Mouse (Mus musculus) left cerebral cortex, postnatal 14 days (tissue): ENCODE measurements around the gene Hesx1. TPM values are rescaled to one million over a fixed set of nuclear protein-coding genes. Genes with fewer than 3 reads are reported as not detected.
A peak's percentile ranks its signal among the peaks of the same experiment; 100 is the strongest.
"Not testable (repeated sequence)": the region's sequence is repeated elsewhere in the genome, so short reads cannot be mapped to it uniquely, and the experiment has no call there.

ENCODE experiments used
- DNase-seq, 2 experiments: peaks; one replicate each; pipeline ENCODE4 v3.0.0; 2021 to 2022; ENCODE audit warnings: low spot score in 2 of 2, mixed read lengths in 1 of 2
- intact Hi-C: fragments of 180-260 bp; cut with DNase I; formaldehyde crosslinking; loops from one replicate; pipeline ENCODE4 v1.15.1; 2025
- long read RNA-seq, 2 experiments: library from polyadenylated mRNA; stranded (forward); transcript quantifications; one replicate each; pipeline ENCODE4 v2.0.0; 2021
- total RNA-seq, 2 experiments: library from RNA; stranded (reverse); gene quantifications; 2 replicates each; pipeline ENCODE4 v1.2.3; 2021

Gene Hesx1
- total RNA-seq = not detected
- long read RNA-seq, experiment 1 = 0 reads
- long read RNA-seq, experiment 2 = 0 reads

DNA sequence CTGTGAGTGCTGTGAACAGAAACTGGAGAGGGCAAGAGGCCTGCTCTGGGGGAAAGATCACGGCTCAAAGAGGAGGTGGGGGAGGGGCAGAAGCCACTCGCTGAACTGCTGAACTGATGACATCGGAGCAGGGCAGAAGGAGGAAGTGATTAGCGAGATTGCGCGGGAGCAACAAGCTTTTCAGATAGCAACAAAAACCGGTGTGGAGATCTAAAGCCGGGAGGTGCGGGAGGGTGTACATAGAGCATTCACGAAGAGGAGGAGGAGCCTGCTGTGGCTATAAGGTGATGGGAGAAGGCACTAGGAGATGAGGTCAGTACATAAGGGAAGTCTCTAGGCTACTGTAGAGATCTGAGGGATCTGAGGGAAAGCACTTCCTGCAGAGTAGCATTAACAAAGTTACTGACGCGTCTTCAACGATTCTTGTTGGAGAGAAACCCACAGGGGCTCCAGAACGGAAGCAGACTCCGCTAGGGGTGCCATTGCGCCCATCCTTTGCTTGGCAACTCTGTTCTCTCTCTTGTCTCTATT, at the start of gene Hesx1:
Hesx1 (plus strand) TSS at position 206 of the 531 bp plus-strand sequence.
- DNase-seq = peak in 1 of 2 experiments; percentile 12
- intact Hi-C loops = no loop called here

DNA sequence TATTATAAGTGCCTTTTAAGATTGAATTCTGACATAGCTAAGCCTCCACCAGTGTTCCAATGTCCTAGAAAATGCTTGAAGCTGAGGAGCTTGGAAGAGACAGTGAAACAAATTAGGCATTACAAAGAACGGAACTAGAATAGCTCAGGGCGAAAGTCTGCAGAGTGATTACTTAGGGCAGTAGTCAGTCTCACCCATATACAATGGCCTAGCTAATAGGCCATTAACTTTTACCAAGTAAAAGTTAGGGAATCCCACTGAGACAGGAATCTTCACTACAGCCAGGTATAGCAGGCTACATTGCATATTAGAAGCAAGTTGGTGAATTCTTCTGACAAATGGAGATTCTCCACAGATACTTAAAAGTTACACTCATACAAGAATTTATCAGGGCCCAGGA, 38.1 kb upstream of the Hesx1 start:
- intact Hi-C loops, DNase-seq: not testable (repeated sequence)

DNA sequence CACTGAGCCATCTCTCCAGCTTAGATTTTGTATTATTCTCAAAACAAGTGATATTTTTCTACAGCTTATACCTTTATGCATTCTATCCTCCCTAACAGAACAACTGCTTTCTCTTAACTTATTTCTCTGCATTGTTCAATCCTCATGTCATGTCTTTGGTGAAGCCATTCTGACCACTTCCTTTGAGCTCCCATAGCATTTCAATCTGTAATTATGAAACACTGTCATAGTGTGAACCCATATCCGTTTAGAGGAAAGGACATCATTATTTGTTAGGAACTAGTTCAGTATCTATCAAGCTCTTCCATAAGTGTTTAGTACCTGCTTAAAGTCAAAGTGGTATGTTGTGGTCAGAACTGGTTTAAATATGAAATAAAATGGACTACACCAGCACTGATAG, 33.7 kb upstream of the Hesx1 start:
- intact Hi-C loops = no loop called here

DNA sequence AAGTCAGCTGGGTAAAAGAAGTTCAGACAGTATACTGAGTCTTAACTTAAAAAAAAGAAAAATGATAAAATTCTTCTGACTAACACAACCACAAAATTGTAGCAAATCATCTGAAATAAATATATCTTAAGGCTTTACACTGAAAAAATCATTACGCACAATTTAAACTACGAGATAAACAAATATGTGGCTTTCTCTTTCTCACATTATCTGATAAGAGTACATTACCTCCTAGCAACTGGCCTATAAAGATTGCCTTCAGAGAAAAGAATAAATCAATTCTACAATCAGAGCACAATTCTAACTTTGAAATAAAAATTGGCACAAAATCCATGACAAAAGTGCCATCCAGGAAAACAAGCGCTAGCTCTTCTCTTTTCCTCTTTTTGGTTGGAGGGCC, 25.1 kb upstream of the Hesx1 start:
- intact Hi-C loops = no loop called here
- DNase-seq = no peak

More for the DNA sequence above, 33.7 kb upstream of the Hesx1 start:
- DNase-seq = no peak

DNA sequence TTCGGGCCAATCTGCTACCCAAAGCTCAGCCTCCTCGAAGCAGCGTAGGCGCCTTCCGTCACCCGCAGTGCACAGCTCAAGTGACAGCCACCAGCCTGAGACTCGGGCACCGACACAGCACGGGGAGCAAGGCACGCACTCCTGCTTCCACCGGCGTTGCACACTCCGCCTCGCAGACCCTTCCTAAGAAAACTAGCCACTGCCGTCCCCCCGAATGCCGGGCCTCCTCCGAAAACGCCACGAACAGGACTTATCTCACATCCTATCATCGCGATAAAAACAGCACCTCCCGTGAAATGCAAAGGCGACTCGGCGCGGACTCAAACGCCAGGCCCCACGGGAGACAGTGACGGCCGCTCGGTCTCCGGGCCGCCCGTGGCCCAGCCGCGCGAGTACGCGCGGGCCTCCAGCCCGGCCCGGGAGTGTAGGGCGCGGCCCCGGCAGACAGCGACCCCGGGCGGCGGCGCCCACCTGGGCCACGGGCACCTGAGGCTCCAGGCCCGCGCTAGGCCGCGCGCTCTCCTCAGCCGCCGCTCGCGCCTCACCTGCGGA, 24.3 kb upstream of the Hesx1 start:
- DNase-seq = peak; percentile 61
- intact Hi-C loops = loop anchor here (5.0 kb wide), 1 partner anchor 57 kb away; no protein-coding TSS in a partner anchor

DNA sequence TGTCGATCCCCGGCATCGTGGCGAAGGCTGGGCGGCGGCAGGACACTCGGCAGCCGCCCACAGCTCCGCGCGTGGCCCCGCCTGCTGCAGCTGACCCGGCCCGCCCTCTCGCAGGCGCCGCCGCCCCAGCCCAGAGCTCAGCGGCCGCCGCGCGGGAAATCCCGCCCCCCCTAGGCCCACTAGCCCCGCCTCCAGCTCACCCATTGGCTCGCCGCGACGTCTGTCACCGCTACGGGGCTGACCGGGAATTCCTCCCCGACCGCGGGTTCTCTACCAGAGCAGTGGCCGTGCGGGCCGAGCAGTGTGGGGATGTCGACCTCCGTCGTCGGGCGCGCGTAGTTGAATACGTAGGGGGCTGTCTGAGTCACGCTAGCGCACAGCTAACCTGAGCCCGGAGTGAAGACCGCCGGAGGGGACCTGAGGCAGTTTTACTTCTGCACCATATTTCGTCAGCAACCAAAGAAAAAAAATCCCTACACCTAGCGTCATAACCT, 23.7 kb upstream of the Hesx1 start:
- peak; percentile 94 to 98 for DNase-seq
- intact Hi-C loops = loop anchor here (5.0 kb wide), 1 partner anchor 57 kb away; no protein-coding TSS in a partner anchor

DNA sequence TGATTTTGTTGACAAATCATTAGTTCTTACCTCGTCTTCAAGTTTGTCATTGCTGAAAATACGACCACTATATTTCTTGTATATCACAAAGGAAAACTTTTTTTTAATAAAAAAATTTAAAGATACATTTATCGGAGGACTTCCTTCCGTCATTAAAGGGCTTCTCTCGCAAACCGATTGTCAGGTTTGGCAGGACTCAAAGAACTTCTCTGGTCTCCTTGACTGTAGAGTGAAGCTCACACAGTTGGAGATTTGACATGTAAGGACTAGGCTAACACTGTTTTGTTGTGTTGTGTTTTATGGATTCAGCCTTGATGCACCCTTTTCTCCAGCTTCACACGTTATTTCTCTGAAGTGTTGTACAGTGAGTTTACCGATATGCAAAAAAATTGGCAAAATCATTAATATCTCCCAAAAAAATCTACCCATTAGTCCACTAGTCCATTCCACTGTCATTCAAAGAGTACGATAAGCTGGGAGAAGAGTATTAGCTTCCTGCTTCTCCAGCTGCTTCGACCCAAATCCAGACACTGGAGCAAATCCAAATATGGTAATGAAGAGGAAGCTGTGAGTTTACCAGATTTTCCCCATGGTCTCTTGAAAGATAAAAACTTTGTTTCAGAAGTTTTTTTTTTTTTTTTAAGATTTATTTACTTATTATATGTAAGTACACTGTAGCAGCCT, 23.0 kb upstream of the Hesx1 start, which contains the start of gene Appl1:
Appl1 (minus strand) TSS at position 127 of the 684 bp plus-strand sequence.
- no peak for DNase-seq
- intact Hi-C loops = loop anchor here (5.0 kb wide), 1 partner anchor 56 kb away; no protein-coding TSS in a partner anchor

DNA sequence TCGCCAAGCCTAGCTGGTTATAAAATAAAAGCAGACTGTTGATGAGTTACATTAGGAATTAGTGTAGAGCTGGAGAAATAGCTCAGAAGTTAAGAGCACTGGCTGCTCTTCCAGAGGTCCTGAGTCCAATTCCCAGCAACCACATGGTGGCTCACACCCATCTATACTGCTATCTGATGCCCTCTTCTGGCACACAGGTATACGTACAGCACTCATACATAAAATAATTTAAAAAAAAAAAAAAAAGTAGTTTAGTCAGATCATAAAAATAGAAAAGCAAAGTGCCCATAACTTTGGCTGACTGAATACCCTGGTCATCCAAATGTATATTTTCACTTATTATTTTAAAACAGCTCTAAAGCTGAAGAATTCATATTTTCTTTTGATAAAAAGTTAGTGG, 21.1 kb upstream of the Hesx1 start:
- intact Hi-C loops = loop anchor here (5.0 kb wide), 1 partner anchor 54 kb away; no protein-coding TSS in a partner anchor
- no peak for DNase-seq

DNA sequence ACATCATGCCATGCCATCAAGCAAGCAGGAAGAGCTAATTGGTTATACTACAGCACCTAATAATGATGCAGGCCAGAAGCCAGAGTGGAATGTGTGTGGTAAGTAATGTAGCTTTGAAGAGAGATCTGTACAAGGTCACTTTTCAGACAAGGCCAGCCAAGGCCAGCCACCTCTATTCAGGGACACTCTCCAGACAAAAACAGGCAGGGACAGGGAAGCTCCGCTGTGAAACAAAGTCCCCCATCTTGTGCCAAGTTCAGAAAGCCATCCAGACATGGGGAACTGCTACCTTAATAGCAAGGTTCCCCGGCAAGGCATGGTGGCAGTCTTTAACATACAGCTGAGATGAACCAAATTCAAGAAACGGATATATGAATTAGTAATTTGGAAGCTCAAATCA, 18.7 kb upstream of the Hesx1 start:
- intact Hi-C loops = no loop called here
- DNase-seq = no peak

DNA sequence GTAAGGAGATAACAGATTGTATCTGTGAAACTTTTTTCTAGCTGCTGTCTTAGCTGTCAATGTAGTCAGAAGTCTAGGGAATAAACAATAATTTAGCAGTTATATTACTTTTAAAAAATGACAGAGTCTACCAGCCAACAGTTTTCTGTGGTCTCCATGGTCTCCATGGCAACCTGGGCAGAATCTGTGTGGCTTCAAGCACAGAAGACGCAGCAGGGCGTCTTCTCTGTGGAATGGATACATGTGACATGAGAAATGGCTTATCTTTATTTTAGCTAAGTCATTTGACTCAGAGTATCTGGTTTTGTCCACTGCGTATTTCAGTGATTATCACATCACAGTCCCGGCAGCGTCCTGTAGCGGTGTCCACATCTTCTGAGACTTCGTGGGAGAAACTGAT, 18.0 kb upstream of the Hesx1 start:
- intact Hi-C loops = no loop called here
- no peak for DNase-seq

DNA sequence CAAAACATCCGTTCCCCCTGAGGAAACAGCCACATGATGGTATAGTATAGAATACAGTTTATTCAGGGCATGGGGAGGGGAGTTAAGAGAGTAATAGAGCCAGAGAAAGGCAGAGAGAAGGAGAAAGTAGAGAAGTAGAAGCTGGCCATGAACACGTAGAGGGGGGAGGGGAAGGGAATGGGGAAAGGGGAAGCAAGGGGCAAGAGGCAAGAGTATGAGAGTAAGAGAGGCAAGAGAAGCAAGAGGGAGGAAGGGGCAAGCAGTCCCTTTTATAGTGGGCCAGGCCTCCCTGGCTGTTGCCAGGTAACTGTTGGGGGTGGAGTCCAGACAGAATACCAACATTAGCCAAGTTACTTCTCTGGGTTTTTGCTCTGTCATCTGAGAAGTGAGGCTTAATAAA, 16.7 kb upstream of the Hesx1 start:
- DNase-seq = no peak
- intact Hi-C loops = no loop called here

DNA sequence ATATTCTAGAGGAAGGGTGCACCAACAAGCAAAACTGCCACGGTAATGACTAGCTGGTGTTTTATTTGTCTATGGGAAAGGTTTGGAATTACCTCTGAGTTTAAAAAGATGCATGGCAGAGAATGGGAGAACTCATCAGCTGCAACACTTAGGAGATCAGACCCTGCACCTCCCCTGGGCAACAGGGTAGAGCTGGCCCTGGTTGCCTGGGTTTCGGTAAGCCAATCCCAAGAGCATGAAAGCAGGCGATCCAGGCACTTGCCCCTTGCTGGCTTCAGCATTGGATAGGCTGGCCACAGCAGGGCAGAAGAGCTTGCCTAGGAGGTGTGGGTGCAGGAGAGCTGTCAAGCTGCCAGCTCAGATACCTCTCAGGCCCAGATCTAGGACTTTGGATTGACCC, 14.4 kb upstream of the Hesx1 start:
- intact Hi-C loops = no loop called here
- DNase-seq = no peak

DNA sequence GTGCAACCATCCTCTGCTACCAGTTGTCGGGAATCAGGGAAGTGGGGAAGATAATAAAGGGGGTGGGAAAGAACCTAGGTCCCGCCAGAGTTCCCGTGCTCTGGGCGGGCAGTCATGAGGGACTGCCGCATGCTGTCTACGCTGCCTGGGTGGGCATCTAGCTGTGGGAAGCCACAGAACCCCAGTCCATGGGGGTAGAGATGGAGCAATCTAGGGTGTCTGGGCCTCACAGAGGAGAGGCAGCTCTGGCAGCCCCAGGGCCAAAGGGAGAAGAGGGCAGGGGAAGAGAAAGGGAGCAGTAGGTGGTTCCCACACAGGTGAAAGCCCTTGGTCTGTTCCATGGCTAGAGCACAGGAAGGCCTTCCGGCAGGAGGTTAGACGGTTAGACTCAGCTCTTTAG, 13.2 kb upstream of the Hesx1 start:
- DNase-seq = no peak
- intact Hi-C loops = no loop called here

DNA sequence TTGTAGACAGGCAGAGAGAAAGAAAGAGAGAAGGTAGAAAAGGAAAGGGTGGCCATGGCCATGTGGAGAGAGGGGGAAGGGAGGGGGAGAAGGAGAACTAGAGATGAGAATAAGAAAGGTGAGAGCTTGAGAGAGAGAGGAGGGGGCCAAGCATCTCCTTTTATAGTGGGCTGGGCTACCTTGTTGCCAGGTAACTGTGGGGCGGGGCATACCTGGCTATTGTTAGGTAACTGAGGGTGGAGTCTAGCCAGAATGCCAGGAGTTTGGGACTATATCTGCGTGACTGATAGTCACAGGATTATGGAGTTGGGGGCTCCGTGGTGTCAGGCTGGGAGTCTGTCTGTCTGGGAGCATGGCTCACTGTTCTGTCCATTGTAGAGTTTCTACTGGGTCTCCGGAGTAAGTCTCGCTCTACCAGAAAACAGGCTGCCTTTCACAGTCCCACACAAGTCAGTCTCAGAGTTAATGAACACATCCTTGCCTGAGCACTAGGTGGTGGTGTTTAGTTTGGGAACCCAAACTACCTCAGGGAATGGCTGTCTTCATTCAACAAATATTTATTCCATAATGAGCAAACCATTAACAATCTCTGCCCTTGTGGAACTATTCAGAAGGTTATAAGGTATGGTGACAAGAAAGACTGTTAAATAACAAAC, 12.6 kb upstream of the Hesx1 start:
- no peak for DNase-seq
- intact Hi-C loops = no loop called here

DNA sequence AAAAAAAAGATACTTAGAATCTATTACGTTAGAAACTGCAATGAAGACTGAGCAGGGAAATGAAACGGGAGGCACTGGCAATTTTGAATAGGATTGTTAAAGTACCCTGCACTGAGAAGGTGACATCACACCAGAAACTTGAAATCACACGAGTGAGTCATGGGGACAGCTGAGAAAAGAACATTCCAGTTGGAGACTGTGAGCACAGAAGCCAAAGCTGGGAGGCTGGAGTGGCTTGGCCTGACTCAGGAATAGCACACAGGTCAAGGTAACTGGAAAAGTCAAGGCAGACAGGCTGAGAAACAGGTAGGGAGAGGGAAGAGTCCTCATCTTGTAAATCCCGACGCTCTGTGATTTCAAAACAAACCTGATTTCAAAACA, 12.1 kb upstream of the Hesx1 start:
- intact Hi-C loops = no loop called here
- DNase-seq = no peak

DNA sequence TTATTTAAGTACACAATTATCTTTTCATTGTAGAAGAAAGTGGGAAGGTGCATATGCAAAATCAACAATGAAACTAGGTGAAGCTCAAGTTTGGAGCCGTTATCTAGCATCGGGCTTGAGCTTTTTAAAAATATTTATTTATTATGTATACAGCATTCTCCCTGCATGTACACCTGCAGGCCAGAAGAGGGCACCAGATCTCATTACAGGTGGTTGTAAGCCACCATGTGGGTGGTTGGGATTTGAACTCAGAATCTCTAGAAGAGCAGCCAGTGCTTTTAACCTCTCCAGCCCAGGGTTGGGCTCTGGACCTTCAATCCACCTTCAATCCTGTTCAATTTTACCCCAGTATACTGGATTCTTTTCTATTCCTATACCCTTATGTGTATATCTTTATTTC, 5.5 kb upstream of the Hesx1 start:
- no peak for DNase-seq
- intact Hi-C loops = no loop called here

DNA sequence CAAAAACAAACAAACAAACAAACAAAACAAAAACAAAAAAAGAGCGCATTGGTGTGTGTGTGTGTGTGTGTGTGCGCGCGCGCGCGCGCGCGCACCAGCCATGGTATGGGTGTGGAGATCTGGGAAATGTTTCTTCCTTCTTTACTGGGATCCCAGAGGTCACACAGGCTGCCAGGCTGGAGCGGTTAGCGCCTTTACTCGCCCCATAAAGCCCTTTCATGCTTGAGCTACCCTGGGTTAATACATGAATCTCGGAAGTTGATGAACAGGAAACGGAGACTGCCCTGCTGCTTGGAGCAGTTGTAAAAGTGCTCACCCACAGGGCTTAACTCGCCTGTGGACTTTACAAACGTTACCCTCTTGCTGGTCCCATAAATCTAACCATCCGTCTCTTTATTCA, 2.6 kb upstream of the Hesx1 start:
- no peak for DNase-seq
- intact Hi-C loops = no loop called here

DNA sequence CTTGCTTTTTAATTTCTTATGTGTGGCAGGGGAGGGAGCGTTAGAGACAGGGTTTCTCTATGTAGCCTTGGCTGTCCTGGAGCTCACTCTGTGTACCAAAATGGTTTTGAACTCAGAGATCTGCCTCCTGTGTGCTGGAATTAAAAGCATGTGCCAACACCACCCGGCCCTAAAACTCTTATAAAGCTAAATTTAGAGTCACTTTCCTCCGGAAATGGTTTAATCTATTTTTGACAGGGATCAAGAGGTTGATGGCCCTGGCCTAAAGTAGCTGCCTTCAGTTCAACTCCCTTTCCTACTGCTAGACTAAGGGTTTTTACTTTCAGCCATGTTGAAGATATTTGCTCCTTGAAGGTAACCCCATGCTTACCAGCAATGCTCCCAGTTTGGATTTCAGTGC, 789 bp upstream of the Hesx1 start:
- no peak for DNase-seq
- intact Hi-C loops = no loop called here

DNA sequence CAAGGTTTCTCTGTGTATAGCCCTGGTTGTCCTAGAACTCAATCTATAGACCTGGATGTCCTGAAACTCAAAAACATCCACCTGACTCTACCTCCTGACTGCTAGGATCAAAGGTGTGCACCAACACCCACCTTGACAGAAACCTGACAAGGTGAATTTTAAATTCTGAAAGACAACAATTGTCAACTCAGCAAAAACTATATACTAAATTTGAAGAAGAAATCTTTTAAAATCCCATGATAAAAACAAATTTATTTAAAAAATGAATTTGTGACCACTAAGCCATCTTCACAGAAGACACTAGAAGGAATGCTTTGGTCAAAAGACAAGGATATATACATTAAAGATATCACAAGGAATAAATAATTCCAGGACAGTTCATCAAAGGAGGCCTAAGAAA, 2.0 kb downstream of the Hesx1 start:
- DNase-seq = no peak
- intact Hi-C loops = no loop called here

DNA sequence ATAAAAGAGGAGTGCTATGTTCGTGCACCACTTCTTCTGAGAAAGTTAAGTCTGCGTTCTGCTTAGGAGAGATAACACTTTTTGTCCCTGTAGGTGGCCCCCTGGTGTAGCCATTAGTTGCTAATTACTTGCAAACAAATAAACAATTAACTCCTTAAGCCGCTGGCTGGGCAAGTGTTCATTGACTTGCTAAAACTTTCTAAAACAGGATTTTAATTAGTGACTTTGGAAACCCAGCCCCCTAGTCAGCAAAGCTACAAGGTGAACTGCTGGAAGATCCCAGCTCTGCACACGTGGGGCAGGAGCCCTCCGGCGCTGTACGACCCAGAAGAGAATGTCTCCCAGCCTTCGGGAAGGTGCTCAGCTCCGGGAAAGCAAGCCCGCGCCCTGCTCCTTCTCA, 6.2 kb downstream of the Hesx1 start:
- intact Hi-C loops = no loop called here

More for the DNA sequence above, 6.2 kb downstream of the Hesx1 start:
- DNase-seq = no peak
